Mouse (Mus musculus): ENCODE results near the gene Unc13d.
A peak's percentile ranks its signal among the peaks of the same experiment; 100 is the strongest.
"Not testable (repeated sequence)": the region's sequence is repeated elsewhere in the genome, so short reads cannot be mapped to it uniquely, and the experiment has no call there.

The Unc13d gene

DNA sequence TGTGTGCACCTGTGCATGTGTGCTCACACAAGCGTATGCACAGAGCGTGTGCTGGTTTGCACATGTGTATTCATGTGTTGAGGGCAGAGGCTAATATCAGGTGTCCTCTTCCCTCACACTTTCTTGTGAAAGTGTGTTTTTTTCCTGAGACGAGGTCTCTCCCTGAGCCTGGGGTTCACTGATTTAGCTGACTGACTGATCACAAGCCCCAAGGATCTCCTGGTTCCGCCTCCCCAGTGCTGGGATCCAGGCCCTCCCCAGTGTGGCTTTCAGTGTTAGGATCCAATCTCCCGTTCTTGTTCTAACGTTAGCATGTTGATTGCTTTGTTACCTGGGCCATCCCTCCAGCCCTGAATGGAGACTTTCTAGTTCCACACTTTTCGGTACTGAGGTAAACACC lies 23.1 kb upstream of the Unc13d start:
- no peak for DNase-seq (ENCODE audit: low read depth, low spot score)

DNA sequence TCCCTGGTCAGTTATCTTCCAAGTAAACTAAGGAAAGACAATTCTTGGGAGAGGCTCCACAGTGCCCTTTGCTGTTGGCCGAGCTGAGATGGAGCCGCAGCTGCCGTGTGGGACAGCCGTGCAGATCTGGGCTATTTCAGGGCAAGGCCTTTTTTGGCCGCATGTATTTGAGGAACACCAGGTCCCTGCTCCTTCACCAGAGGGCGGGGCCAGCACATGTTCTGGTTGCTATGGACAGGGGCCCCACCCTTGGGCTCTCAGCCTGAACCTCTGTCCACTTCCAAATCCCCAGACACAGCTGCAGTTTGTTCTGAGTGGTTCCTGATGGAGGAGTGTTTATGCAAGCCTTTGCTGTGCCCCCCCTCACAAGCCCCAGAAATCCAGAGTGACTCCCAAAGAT lies 22.6 kb upstream of the Unc13d start:
- DNase-seq (ENCODE audit: low read depth, low spot score) = no peak

DNA sequence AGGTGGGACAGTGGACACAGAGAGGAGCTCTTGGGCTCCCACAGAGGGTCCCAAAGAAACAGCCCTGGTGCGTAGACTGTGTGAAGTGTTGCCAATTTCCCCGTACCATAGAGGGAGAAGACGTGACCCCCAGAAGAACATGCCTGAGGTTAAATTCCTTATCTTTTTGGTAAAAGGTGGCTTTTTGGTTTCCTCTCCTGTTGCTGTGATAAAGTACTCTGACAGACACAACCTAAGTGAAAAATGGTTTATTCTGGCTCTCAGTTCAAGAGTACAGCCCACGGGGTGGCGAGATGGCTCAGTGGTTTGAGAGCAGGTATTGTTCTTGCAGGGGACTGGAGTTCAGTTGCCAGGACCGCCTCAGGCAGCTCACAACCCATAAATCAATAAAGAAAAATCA lies 21.7 kb upstream of the Unc13d start:
- DNase-seq (ENCODE audit: low read depth, low spot score) = no peak

DNA sequence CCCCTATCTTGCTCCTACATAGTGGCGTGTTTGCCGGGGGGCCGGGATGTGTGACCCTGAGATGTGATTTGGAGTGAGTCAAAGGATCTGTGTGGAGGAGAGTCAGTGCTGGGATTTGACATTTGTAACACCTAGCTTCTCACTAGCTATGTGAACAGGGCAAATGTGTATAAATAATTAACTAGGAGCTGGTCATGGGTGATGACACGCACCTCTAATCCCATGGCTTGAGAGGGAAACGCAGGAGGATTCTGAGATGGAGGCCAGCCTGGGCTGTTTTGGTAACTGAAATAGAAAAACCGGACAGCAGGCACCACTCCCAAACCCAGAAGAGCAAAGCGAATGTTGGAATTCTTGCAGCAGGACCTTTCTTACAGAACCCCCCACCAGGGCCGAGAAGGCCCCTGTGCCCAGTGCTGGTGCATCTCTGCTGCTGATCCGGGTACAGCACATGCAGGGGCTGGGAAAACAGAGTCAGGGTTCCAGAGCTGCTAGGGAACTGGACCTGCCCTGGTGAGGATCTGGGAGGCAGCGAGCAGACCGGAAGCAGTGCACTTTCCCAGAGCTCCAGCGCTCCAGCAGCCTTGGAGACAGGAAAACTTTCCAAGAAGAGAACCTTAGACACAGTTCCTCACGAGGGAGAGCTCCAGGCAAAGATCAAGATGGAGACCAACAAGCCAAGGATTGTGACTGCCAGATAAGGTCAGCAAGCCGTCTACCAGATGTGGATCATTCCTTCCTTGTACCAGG lies 21.1 kb upstream of the Unc13d start:
- DNase-seq (ENCODE audit: low read depth, low spot score) = no peak

DNA sequence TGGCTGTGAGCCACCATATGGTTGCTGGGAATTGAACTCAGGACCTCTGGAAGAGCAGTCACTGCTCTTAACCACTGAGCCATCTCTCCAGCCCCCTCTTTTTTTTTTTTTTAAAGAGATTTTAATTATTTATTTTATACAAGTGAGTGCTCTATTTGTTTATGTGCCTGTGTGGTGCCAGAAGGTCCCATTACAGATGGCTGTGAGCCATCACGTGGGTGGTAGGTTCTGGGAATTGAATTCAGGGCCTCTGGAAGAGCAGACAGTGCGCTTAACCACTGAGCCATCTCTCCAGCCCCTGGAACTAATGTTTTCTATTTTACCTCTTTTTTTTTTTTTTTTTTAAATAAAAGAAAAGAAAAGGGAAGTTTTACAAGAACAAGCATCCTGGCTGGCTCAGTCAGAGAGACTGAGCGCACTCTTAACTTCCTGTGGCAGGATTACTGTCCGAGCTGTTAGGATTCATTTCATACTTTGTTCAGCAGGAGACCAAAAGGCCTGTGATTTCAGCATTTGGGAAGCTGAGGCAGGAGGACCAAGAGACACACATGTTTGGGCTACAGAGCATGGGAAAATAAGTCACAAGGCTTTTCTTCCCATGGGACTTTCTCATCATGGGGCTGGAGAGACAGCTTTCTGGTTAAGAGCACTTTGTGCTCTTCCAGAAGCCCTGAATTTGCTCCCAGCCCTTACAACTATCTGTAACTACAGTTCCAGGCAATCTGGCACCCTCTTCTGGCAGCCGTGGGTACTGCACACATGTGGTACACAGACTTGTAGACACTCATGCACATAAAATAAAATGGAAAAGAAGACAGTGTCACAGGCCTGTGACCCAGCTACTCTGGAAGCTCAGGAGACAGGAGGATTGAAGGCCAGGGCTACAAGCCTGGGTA lies 18.7 kb upstream of the Unc13d start:
- DNase-seq (ENCODE audit: low read depth, low spot score) = no peak

DNA sequence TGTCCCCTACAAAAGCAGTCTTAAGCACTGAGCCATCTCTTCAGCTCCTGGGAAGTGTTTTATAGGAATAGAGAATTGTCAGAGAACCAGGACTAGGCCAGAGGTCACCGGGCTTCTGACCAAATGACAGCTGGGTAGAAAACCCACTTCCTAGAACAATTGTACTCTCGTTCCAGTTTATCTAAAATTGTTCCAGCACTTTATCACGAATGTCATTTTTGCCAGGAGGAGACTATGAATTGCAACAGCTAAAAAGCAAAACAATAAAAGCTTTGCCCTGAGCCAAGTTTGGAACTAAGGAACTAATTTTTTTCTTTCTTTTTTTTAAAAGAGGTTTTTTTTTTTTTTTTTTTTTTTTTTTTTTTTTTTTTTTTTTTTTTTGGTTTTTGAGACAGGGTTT lies 17.8 kb upstream of the Unc13d start:
- no peak for DNase-seq (ENCODE audit: low read depth, low spot score)

DNA sequence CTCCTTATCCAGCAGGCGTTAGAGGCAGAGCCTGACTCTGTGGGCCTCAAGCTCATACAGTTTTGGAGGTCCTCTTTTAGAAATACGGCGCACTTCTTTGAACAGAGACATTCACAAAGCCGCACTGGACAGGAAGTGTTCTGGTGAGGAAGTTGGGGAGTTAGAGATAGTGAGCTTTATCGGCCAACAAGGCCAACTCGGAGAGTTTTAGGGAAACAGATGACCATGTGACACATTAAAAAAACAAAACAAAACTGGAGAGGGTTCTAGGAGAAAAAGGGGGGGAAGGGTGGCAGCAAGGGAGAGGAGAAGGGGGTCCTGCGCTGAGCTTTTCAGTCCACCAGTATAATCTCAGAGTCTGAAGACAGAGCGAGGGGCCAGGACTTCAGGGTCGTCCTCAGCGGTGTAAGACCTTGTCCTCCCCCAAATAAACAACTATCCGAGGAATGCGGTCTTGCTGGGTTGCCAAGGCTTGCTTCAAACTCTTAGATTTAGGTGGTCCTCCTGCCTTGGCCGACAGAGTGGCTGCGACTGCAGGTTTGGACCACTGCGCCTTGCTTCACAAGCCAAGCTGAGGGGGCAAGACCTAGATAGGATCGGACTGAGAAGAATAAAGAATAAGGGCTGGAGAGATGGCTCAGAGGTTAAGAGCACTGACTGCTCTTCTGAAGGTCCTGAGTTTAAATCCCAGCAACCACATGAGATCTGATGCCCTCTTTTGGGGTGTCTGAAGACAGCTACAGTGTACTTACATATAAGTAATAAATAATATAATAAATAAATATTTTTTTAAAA lies 16.2 kb upstream of the Unc13d start:
- DNase-seq (ENCODE audit: low read depth, low spot score) = no peak

DNA sequence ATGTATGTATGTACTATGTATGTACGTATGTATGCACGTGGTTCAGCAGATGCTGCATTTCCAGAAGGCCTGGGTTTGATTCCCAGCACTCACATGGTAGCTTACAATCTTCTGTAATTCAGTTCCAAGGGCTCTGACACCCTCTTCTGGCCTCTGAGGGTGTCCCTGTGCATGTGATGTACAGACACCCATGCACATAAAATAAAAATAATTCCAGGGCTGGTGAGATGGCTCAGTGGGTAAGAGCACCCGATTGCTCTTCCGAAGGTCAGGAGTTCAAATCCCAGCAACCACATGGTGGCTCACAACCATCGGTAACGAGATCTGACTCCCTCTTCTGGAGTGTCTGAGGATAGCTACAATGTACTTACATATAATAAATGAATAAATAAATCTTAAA lies 15.2 kb upstream of the Unc13d start:
- DNase-seq (ENCODE audit: low read depth, low spot score) = not testable (repeated sequence)

DNA sequence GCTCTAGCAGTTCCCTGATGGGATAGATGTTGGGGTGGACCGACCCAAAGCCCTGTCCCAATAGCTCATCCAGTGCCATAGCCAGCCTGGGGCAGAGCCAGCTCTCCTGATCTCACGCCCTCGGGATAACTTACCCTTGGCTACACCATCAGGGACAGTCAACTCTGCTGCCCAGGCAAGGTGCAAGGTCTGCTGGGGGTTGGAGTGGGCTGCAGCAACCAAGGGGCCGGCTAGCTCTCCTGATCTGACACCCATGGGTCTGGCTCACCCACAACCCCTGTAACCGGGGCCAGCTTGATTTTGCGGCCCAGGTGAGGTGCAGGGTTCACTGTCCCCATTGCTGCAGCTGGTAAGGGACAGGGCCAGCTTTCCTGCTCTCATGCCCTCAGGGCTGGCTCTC lies 13.8 kb upstream of the Unc13d start:
- DNase-seq (ENCODE audit: low read depth, low spot score) = no peak

DNA sequence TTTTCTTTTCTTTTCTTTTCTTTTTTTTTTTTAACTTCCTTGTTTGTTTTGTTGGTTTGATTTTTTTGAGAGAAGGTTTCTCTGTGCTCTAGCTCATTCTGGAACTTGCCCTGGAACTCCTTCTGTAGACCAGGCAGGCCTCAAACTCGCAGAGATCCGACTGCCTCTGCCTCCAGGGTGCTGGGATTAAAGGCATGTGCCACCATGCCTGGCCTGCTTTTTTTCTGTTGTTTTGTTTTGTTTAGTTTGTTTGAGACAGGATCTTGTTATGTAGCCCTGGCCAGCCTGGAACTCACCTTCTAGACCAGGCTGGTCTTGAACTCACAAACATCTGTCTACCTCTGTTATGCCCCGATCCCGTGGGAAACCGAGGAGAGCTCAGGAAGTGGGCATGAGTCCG lies 11.8 kb upstream of the Unc13d start:
- DNase-seq (ENCODE audit: low read depth, low spot score) = no peak

DNA sequence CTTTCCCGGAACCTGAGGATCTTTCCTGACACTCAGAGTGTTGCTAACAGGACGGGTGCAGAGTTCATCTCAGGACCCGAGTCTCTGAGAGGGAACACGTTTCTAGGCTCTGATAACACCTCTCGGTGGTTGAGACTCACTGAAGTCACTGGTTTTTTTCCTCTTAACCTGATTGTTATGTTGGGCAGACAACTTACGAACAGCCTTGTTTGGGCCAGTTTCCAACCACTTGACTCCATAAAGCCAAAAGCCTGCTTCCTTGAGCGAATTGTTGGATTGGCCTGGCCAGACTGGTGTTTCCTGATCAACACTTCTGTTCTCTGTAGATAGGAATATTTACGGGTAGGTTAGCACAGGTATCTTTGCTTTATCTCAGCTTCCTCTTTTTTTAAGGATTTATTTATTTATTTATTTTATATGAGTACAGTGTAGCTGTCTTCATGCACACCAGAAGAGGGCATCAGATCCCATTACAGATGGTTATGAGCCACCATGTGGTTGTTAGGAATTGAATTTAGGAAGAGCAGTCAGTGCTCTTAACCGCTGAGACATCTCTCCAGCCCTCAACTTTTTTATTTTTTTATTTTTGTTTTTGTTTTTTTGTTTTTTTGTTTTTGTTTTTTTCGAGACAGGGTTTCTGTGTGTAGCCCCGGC lies 11.1 kb upstream of the Unc13d start:
- no peak for DNase-seq (ENCODE audit: low read depth, low spot score)

DNA sequence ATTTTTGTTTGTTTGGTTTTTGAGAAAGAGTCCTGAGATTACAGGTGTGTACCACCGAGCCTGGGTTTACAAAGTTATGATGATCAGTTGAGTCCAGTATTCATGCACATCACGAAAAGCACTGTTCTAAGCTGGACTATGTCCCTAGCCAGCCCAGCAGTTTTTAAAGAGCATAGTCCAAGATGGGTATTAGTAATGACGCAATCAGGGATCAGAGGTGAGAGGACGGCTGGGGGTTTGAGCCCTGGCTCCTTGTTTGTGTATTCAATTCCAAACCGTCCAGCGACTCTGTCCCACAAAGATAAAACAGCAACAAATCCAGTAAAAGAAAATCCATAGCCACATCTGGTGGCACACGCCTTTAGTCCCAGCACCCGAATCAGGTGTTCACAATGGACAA lies 10.4 kb upstream of the Unc13d start:
- no peak for DNase-seq (ENCODE audit: low read depth, low spot score)

DNA sequence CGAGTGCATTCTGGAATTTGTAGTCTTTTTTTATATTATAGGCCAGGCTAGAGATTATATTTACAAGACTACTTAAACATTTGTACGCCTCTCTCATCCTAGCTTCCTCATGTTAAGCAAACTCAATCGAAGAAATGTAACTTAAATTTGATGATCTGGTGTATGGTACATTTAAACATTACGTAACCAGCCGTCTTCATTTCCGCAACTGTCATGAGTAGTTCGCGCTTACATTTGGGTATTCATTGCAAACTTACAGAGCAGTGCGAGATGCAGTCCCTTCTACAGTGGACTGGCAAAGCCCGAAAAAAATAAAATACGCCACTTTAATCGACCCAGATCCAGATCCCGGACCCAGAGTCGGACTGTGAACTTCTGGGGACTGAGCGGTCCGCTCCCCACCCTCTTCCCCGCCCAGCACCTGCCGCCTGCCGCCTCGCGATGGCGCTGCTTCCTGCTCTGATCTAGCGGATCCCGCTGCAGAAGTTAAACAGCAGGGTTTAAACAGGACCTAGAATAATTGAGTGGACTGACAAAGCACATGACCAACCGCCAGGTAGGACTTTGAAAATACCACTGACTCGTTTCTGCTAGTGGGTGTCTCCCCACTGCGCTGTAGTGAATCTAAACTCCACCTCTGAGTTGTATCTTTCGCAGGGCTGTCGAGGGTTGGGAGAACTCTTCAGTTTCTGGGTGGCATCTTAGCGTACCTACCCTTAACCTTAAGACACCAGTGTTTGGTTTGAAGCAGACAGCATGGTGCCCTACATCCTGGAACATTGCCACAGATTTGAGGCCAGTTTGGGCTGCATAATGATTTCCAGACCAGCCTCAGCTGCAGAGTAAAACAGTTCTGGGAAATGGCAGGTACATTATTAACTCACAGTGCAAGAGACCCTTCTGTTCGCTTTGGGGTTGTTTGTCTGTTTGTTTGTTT lies 9.7 kb upstream of the Unc13d start:
- peak; percentile 79 for DNase-seq (ENCODE audit: low read depth, low spot score)

DNA sequence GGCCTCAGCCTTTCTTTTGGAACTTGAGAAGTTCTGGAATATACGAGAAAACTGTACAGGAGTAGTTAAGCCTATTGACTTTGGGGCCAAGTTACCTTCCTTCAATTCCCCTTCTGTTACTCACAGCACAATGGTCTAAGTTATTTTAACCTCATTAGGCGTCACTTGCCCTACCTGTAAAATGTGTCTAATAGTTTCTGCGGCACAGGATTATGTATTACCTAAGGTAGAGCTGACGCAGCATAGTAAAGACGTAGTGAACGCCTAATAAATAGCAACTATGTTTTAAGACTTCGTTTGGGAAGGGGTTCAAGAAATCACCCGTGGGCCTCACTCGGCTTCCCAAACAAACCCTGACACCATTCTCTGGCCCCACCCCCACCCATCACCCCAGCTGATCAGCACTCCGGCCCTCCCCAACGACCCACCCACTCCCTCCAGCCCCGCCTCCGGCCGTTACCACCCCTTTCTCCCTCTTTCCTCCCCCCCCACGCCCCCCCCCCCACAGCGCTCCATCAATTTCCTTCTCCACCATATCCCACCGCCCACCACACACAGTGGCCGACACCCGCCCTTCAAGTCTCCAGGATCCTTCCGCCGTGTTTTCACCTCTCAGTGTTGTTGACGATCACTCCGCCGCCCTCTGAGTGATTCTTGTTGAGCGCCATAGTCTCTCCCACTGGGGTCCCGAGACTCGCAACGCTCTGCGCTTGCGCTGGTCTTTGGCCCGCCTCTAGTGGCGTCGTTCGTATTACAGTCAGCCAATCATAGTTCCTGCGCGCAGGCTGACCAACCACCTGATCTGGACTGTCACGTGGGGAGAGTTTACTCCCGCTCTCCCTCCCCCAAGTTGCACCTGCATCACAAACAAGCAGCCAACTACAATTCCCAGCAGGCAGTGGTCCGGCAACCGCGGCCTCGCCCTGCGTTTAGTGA lies 8.8 kb upstream of the Unc13d start, which contains the start of gene Wbp2:
Gene Wbp2 (minus strand): TSS at position 738 of the 936 bp plus-strand sequence.
- peak; percentile 97 for DNase-seq (ENCODE audit: low read depth, low spot score)

DNA sequence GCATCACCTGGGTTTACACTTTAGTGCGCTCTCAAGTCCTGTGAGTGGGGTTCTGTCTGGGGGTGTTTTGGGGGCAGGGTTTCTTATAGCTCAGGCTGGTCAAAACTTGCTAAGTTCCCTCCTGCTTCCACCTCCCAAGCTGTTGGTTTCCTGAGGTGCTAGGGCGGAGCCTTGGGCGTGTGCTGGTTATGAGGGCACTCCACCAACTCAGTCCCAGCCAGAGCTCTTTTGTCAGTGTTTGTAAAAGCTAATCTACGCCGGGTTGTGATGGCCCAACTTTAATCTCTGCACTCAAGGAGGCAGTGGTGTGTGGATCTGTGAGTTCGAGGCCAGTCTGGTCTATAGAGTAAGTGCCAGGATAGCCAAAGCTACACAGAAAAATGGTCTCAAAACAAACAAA lies 6.4 kb upstream of the Unc13d start:
- no peak for DNase-seq (ENCODE audit: low read depth, low spot score)

DNA sequence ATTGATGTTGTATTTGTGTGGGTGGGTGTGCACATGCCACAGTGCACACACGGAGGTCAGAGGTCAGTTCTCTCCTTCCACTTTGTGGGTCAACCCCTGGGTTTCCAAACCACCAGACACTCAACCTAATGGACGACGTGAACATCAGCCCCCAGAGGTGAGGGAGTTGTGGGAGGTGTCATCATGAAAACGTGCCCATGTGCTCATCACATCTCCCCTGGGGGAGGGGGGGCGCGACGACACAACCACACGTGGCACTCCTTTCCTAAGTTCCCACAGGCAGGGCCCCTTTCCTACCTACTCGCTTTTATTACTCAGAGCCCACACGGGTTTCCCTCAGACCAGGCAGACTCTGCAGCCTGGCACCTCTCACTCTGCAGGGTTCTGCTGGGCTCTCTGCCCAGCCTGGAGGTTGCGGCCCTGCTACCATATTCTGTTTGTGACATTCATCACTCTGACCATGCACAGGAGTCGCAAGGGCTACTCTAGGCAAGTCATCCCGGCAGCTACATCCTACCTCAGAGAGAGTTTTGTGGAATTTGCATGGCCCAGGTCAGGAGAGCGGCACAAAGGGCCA lies 5.4 kb upstream of the Unc13d start:
- DNase-seq (ENCODE audit: low read depth, low spot score) = no peak

DNA sequence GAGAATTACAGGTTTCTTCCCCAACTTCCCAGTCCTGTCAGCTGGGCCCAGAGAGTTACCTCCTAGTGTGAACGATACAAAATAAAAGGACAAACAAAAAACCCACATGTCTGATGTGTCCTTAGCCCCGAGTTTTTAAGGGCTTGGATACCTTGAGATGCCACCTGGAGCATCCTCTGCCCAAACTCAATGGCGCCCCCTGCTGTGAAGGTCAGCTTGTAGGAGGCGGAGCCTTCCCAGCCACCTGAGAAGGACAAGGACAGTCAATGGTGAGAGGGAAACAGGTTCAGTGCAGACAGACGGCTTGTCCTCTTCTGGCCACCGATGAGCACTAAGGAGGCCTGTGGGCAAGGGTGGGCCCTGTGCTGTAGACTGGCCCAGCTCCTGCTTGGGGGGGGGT lies 3.3 kb upstream of the Unc13d start:
- DNase-seq (ENCODE audit: low read depth, low spot score) = no peak

DNA sequence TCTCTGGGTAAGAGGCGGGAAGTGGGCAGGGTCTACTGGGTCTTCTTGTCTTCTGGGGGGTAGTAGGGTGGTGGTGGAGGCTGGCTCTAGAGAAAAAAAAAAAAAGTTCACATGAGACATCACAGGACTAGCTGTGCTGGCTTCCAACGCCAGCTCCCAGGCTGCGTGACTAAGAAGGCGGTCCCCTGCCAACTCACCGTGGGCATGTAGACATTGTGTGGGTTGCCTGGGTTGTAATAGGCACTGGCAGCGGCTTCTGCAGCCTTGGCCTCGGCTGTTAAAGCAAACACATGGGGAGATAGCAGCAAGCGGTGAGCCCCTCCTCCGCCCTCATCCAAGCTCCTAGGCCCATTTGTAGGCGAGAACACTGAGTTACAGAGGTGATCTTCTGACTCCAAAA lies 1.8 kb upstream of the Unc13d start:
- no peak for DNase-seq (ENCODE audit: low read depth, low spot score)

Measured in embryo, embryonic 11.5 days (tissue).